Mouse (Mus musculus) heart, adult 18-20 months (tissue): ENCODE measurements around the gene Deaf1. TPM values are rescaled to one million over a fixed set of nuclear protein-coding genes. Genes with fewer than 3 reads are reported as not detected.
A peak's percentile ranks its signal among the peaks of the same experiment; 100 is the strongest.

Experiments used
- DNase-seq, 2 experiments: peaks; one replicate each; pipeline ENCODE4 v3.0.0; 2021 to 2022; ENCODE audit warnings: mixed read lengths in 1 of 2
- long read RNA-seq, 2 experiments: library from polyadenylated mRNA; stranded (forward); transcript quantifications; one replicate each; pipeline ENCODE4 v2.0.0; 2021
- total RNA-seq, 2 experiments: library from RNA; stranded (reverse); gene quantifications; 2 replicates each; pipeline ENCODE4 v1.2.3; 2021

The Deaf1 gene
- total RNA-seq = 10 to 100 TPM; 11.7 to 12.6 TPM
- long read RNA-seq, experiment 1, transcript Deaf1-201 (12 exons, 2,135 nt) = major isoform, 14 of 21 reads
- long read RNA-seq, experiment 1, partial matches to known transcripts = 1 of 21 reads
- long read RNA-seq, experiment 1, other reads (novel, unspliced or antisense) = 6 of 21 reads
- long read RNA-seq, experiment 2, partial matches to known transcripts = 0 of 8 reads
- long read RNA-seq, experiment 2, other reads (novel, unspliced or antisense) = 5 of 8 reads

- DNase-seq = peak; percentile 99
These were observed at the start of gene Deaf1, which contains the start of gene Tmem80 for GRCm38 (mm10) chr7:141327469-141328372. Deaf1 (minus strand) TSS chr7:141327690. Tmem80 (plus strand) TSS chr7:141327739.

GRCm38 (mm10) chr7:141374399-141374798, 46.9 kb upstream of the Deaf1 start:
- no peak for DNase-seq

GRCm38 (mm10) chr7:141373611-141374010, 46.1 kb upstream of the Deaf1 start:
- DNase-seq = no peak

- no peak for DNase-seq
These were observed 44.6 kb upstream of the Deaf1 start for GRCm38 (mm10) chr7:141371942-141372595.

- DNase-seq = no peak
These were observed 42.4 kb upstream of the Deaf1 start for GRCm38 (mm10) chr7:141369918-141370317.

GRCm38 (mm10) chr7:141367358-141367757, 39.9 kb upstream of the Deaf1 start:
- no peak for DNase-seq

- DNase-seq = no peak
These were observed 37.6 kb upstream of the Deaf1 start for GRCm38 (mm10) chr7:141365049-141365445.

GRCm38 (mm10) chr7:141364349-141365048, 37.0 kb upstream of the Deaf1 start:
- DNase-seq = no peak

- DNase-seq = no peak
These were observed 36.2 kb upstream of the Deaf1 start for GRCm38 (mm10) chr7:141363752-141364125.

- peak; percentile 66 to 80 for DNase-seq
These were observed 35.7 kb upstream of the Deaf1 start for GRCm38 (mm10) chr7:141363106-141363751.

- DNase-seq = no peak
These were observed 34.0 kb upstream of the Deaf1 start for GRCm38 (mm10) chr7:141361510-141361909.

- no peak for DNase-seq
These were observed 29.5 kb upstream of the Deaf1 start for GRCm38 (mm10) chr7:141356971-141357370.

- no peak for DNase-seq
These were observed 28.3 kb upstream of the Deaf1 start for GRCm38 (mm10) chr7:141355626-141356326.

GRCm38 (mm10) chr7:141355051-141355450, 27.6 kb upstream of the Deaf1 start:
- DNase-seq = no peak

GRCm38 (mm10) chr7:141351061-141351460, 23.6 kb upstream of the Deaf1 start:
- DNase-seq = no peak

- DNase-seq = no peak
These were observed 17.3 kb upstream of the Deaf1 start for GRCm38 (mm10) chr7:141344787-141345186.

GRCm38 (mm10) chr7:141343696-141344095, 16.2 kb upstream of the Deaf1 start:
- no peak for DNase-seq

GRCm38 (mm10) chr7:141343230-141343629, 15.7 kb upstream of the Deaf1 start:
- DNase-seq = no peak

GRCm38 (mm10) chr7:141341689-141342226, 14.3 kb upstream of the Deaf1 start:
- DNase-seq = no peak

- DNase-seq = no peak
These were observed 13.0 kb upstream of the Deaf1 start for GRCm38 (mm10) chr7:141340476-141340875.

GRCm38 (mm10) chr7:141340023-141340422, 12.5 kb upstream of the Deaf1 start:
- DNase-seq = no peak
